Mouse (Mus musculus) MEL (cell line): ENCODE results near the gene Anapc15-ps.

Experiments
- BHLHE40 ChIP-seq: IDR thresholded peaks from 2 replicates; pipeline ENCODE4 v1.6.1; 2012; ENCODE audit warnings: low read depth, mild to moderate bottlenecking, inconsistent platforms, low read length, improper control_type of control experiment, borderline replicate concordance
- CHD2 ChIP-seq: IDR thresholded peaks from 2 replicates; pipeline ENCODE4 v1.6.1; 2011; ENCODE audit warnings: low read length, improper control_type of control experiment
- CTCF ChIP-seq, 3 experiments: IDR thresholded peaks in 2 of 3; conservative IDR thresholded peaks in 1 of 3; 2 replicates each; pipeline ENCODE4 v1.5.1; 2011 to 2012; ENCODE audit warnings: low read length in 3 of 3, low read depth in 2 of 3, mild to moderate bottlenecking in 2 of 3, improper control_type of control experiment in 1 of 3, inconsistent platforms in 1 of 3, mixed read lengths in 1 of 3, moderate library complexity in 1 of 3; ENCODE audit not compliant: control insufficient read depth in 1 of 3, insufficient read depth in 1 of 3, poor library complexity in 1 of 3, severe bottlenecking in 1 of 3
- GABPA ChIP-seq: IDR thresholded peaks from 2 replicates; pipeline ENCODE4 v1.6.1; 2012; ENCODE audit warnings: low read depth, mild to moderate bottlenecking, inconsistent platforms, low read length, improper control_type of control experiment, moderate library complexity
- MAX ChIP-seq: IDR thresholded peaks from 2 replicates; pipeline ENCODE4 v1.6.1; 2011; ENCODE audit warnings: low read length, improper control_type of control experiment
- POLR2A ChIP-seq, 2 experiments: IDR thresholded peaks; 2 replicates each; pipeline ENCODE4 v1.6.1; 2011 to 2012; ENCODE audit warnings: low read length in 2 of 2, mild to moderate bottlenecking in 2 of 2, control low read depth in 1 of 2, improper control_type of control experiment in 1 of 2, low read depth in 1 of 2, moderate library complexity in 1 of 2; ENCODE audit not compliant: control insufficient read depth in 1 of 2, insufficient read depth in 1 of 2, poor library complexity in 1 of 2
- POLR2AphosphoS2 ChIP-seq: IDR thresholded peaks from 2 replicates; pipeline ENCODE4 v1.6.1; 2011; ENCODE audit warnings: low read length, improper control_type of control experiment
- SIN3A ChIP-seq: IDR thresholded peaks from 2 replicates; pipeline ENCODE4 v1.6.1; 2012; ENCODE audit warnings: low read length, improper control_type of control experiment, inconsistent platforms
- SMC3 ChIP-seq: IDR thresholded peaks from 2 replicates; pipeline ENCODE4 v1.6.1; 2011; ENCODE audit warnings: low read depth, low read length, improper control_type of control experiment
- USF1 ChIP-seq: IDR thresholded peaks from 2 replicates; pipeline ENCODE4 v1.6.1; 2014; ENCODE audit warnings: low read depth, mild to moderate bottlenecking, inconsistent platforms, low read length, improper control_type of control experiment, moderate library complexity

GRCm38 (mm10) chr10:95681058-95681440 is 7.8 kb upstream of the Anapc15-ps start:
- no peak for TF ChIP-seq CHD2
- TF ChIP-seq SMC3, result no peak
- TF ChIP-seq SIN3A, result no peak
- TF ChIP-seq CTCF (IDR thresholded peaks at IDR 0.05 in 2 of 3, conservative IDR thresholded peaks at IDR 0.05 in 1 of 3; ENCODE audit: control insufficient read depth in 1 of 3, insufficient read depth in 1 of 3, low read depth in 2 of 3, low read length in 3 of 3, poor library complexity in 1 of 3, severe bottlenecking in 1 of 3), result no peak
- no peak for TF ChIP-seq USF1
- no peak for TF ChIP-seq POLR2A (IDR thresholded peaks at IDR 0.05; ENCODE audit: control insufficient read depth in 1 of 2, insufficient read depth in 1 of 2, low read depth in 1 of 2, low read length in 2 of 2, poor library complexity in 1 of 2)
- no peak for TF ChIP-seq POLR2AphosphoS2
- TF ChIP-seq GABPA, result no peak
- no peak for TF ChIP-seq MAX
- no peak for TF ChIP-seq BHLHE40
